Mouse (Mus musculus): ENCODE data around the gene Dis3l2.
A peak's percentile ranks its signal among the peaks of the same experiment; 100 is the strongest.

The Dis3l2 gene

DNA sequence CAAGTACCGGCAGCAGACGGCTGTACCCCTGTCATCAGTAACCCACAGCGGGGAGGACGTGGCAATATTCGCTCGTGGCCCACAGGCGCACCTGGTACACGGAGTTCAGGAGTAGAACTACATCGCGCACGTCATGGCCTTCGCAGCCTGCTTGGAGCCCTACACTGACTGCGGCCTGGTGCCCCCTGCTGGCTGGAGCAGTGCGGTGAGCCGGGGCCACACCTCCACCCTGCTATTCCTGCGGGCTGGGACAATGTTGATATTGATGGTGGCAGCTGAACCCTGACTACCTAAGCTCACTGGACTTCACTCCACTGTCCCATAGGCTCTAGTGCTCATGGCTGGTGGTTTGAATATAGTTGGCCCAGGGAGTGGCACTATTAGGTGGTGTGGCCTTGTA, 367.1 kb downstream of the Dis3l2 start:
- peak in 1 of 2 experiments; percentile 13 for DNase-seq (ENCODE audit: low spot score in 2 of 2)

DNA sequence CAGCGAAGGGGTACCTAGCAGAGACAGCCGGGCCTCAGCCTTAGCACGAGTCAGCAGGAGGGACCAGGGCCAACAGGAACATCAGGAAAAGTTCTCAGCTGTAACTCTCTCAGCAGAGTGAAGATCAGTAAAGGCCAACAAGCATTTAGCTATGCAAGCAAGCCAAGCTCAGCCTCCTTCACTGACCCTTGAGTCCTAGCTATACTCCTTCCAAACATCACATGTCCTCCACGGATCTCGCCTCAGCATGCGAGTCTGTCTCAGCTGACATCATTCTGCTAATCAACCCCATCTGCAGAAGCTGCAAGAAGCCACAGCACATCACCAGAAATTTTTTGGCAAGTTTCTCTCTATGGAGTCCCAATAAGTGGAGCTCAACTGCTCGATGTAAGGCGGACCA, 370.2 kb downstream of the Dis3l2 start:
- no peak for DNase-seq (ENCODE audit: low spot score in 2 of 2)

DNA sequence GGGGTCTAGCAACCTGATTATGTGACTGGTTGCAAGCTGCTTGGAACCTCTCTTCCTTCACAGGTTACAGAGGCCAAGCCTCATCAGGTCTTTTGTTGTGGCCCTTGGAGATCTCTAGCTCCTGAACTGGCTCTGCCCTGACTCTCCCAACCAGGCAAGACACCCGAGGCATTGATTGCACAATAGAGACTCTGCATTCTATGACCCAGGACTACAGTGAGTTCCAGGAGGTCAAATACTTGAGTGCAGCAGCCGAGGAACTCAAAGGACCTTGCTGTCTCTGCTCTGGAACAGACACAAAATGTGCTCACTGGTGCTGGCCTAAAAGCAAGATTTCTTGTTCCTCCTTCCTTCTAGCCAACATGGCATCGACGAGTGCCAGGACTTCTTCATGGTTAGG, 382.6 kb downstream of the Dis3l2 start:
- DNase-seq (ENCODE audit: low spot score in 2 of 2), result no peak

DNA sequence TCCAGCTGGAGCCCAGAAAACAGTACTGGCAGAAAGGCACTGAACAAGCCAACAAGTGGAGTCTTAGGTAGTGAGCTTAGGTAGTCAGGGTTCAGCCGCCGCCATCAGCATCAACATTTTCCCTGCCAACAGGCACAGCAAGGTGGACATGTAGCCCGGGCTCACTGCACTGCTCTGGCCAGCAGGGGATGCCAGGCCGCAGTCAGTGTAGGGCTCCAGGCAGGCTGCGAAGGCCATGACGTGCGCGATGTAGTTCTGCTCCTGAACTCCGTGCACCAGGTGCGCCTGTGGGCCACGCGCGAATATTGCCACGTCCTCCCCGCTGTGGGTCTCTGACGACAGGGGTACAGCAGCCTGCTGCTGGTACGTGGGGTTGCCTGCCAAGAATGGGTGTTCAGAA, 383.4 kb downstream of the Dis3l2 start:
- DNase-seq (ENCODE audit: low spot score in 2 of 2), result no peak

GRCm38 (mm10) chr1:87089251-87089650, 385.6 kb downstream of the Dis3l2 start:
- no peak for DNase-seq (ENCODE audit: low spot score in 2 of 2)

GRCm38 (mm10) chr1:87089828-87090227, 386.2 kb downstream of the Dis3l2 start, which contains the start of gene Alppl2:
Gene Alppl2 (minus strand): TSS chr1:87089928.
- DNase-seq (ENCODE audit: low spot score in 2 of 2), result no peak

DNA sequence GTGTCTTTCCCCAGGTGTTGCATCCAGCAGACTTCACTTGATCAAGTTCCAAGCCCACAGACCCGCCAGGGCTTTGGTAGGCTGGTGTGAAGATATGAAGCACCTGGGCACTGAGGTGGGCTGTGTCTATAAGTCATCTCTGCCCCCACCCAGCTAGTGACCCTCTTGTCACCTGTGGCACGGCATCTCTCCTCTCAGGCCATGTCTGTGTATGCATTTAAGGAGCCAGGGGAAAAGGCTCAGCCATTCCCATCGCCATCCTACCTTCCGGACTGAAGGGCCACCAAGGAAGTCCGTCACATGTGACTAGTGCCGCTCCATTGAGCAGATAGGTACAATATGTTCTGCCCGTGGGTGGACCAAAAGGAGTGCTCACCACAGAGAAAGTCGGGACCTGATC, 392.0 kb downstream of the Dis3l2 start:
- DNase-seq (ENCODE audit: low spot score in 2 of 2), result no peak

DNA sequence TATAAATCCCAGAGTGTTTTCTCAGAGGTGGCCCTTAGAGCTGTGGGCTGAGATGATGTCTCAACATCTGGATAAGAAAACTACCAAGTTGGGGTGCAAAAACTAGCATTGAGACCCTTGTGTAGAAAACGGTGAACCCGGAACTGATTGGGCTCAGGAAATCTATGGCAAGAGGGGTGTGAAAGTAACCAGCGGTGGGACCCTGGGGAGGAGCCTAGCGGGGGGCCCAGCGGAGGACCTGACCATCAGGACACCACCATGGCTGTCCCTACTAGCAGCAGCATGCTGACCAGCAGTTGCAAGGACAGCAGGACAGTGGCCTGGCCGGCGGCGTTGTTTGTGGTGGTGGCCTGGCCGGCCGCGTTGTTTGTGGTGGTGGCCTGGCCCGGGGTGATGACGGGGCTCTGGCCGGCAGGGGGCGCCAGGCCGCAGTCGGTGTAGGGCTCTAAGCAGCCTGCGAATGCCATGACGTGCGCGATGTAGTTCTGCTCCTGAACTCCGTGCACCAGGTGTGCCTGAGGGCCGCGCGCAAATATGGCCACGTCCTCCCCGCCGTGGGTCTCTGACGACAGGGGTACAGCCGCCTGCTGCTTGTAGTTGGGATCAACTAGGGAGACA, 394.9 kb downstream of the Dis3l2 start:
- DNase-seq (ENCODE audit: low spot score in 2 of 2), result peak; percentile 8 to 36

Data from natural killer cell, adult 2 months (primary cell).